Mouse (Mus musculus) stomach, embryonic 14.5 days (tissue): ENCODE data around the gene Pon1. TPM values are rescaled to one million over a fixed set of nuclear protein-coding genes. Genes with fewer than 3 reads are reported as not detected.

Source experiments
- ATAC-seq: fragments of 200-750 bp; cut with Nextera tagmentation; 2 replicates; pipeline ENCODE4 v1.8.0; 2017; ENCODE audit warnings: low read depth, moderate TSS enrichment; ENCODE audit not compliant: insufficient number of reproducible peaks, insufficient read depth, low FRiP score
- H3K27ac ChIP-seq: fragments of 300-500 bp; sonication (generic); 2 replicates; pipeline ENCODE4 v1.5.1; 2014; ENCODE audit warnings: mild to moderate bottlenecking, low read length, moderate library complexity, mixed read lengths
- H3K27me3 ChIP-seq: fragments of 300-500 bp; sonication (generic); 2 replicates; pipeline ENCODE4 v1.6.1; 2014; ENCODE audit warnings: low read length, control low read depth, mixed read lengths; ENCODE audit not compliant: control insufficient read depth, insufficient read depth
- H3K36me3 ChIP-seq: fragments of 300-500 bp; sonication (generic); 2 replicates; pipeline ENCODE4 v1.6.1; 2014; ENCODE audit warnings: mild to moderate bottlenecking, control low read depth, low read length, moderate library complexity, mixed read lengths; ENCODE audit not compliant: control insufficient read depth, insufficient read depth
- H3K4me1 ChIP-seq: fragments of 300-500 bp; sonication (generic); 2 replicates; pipeline ENCODE4 v1.6.1; 2014; ENCODE audit warnings: low read length, control low read depth, mixed read lengths; ENCODE audit not compliant: control insufficient read depth, insufficient read depth
- H3K4me2 ChIP-seq: fragments of 300-500 bp; sonication (generic); replicated peaks from 2 replicates; pipeline ENCODE4 v1.6.1; 2014; ENCODE audit warnings: low read depth, low read length, control low read depth
- H3K4me3 ChIP-seq: fragments of 300-500 bp; sonication (generic); 2 replicates; pipeline ENCODE4 v1.5.1; 2014; ENCODE audit warnings: low read depth, low read length, control low read depth
- H3K9ac ChIP-seq: fragments of 300-500 bp; sonication (generic); replicated peaks from 2 replicates; pipeline ENCODE4 v1.6.1; 2014; ENCODE audit warnings: low read depth, mild to moderate bottlenecking, control low read depth, low read length, moderate library complexity, mixed read lengths
- H3K9me3 ChIP-seq: fragments of 300-500 bp; sonication (generic); 2 replicates; pipeline ENCODE4 v1.6.1; 2016; ENCODE audit warnings: low read depth, low read length, control low read depth; ENCODE audit not compliant: control insufficient read depth
- WGBS: fragments of 180-500 bp; shearing (Covaris S2); extraction: QIAGEN DNeasy Blood & Tissue Kit; methylation state at CpG from one replicate; pipeline ENCODE4 v1.1.7; 2014; 5-methylcytosine and 5-hydroxymethylcytosine counted together
- polyA plus RNA-seq: library from polyadenylated mRNA; unstranded; fragments of >200 nt; fragmentation: Nextera tagmentation; extraction: Ambion mirVana; gene quantifications from 2 replicates; pipeline ENCODE4 v1.2.1, GENCODE M21; 2014

Pon1 gene
- polyA plus RNA-seq, 1 experiment from 2014 or later: not detected

- WGBS: 74% methylated on average over 4 of the region's 4 CpGs
- Histone ChIP-seq H3K4me2 (no peak overlapping the region), H3K4me1 (no peaks in the 10 kb centered on the region), H3K4me3 (no peak overlapping the region), H3K27me3 (no peaks in the 10 kb centered on the region), H3K36me3 (no peaks in the 10 kb centered on the region), H3K9me3 (no peaks in the 10 kb centered on the region), H3K9ac (no peak overlapping the region), H3K27ac (no peak overlapping the region)
- ATAC-seq: no peak
Measured at GRCm38 (mm10) chr6:5171418-5171817, 22.3 kb downstream of the Pon1 start.

GRCm38 (mm10) chr6:5168158-5168557, 25.6 kb downstream of the Pon1 start:
- ATAC-seq: no peak
- no peak overlapping the region for H3K27ac ChIP-seq
- WGBS: 91% methylated on average over 9 of the region's 9 CpGs
- no peaks in the 10 kb centered on the region for H3K9me3 ChIP-seq
- H3K4me2 ChIP-seq: no peak overlapping the region
- H3K4me1 ChIP-seq: no peaks in the 10 kb centered on the region
- no peak overlapping the region for H3K4me3 ChIP-seq
- no peak overlapping the region for H3K9ac ChIP-seq
- H3K36me3 ChIP-seq: no peaks in the 10 kb centered on the region
- H3K27me3 ChIP-seq: no peaks in the 10 kb centered on the region

GRCm38 (mm10) chr6:5167051-5167677, 26.6 kb downstream of the Pon1 start:
- no peak overlapping the region for H3K4me3 ChIP-seq
- no peaks in the 10 kb centered on the region for H3K36me3 ChIP-seq
- no peak overlapping the region for H3K4me2 ChIP-seq
- no peaks in the 10 kb centered on the region for H3K4me1 ChIP-seq
- WGBS: 53% methylated on average over 14 of the region's 14 CpGs
- no peaks in the 10 kb centered on the region for H3K9me3 ChIP-seq
- no peak for ATAC-seq
- no peak overlapping the region for H3K27ac ChIP-seq
- H3K27me3 ChIP-seq: no peaks in the 10 kb centered on the region
- no peak overlapping the region for H3K9ac ChIP-seq

GRCm38 (mm10) chr6:5164855-5165254, 28.9 kb downstream of the Pon1 start:
- no peaks in the 10 kb centered on the region for H3K9me3 ChIP-seq

GRCm38 (mm10) chr6:5163507-5164144, 30.1 kb downstream of the Pon1 start:
- 96% methylated on average over 14 of the region's 14 CpGs for WGBS
- Histone ChIP-seq H3K4me3 (no peak overlapping the region), H3K27me3 (no peaks in the 10 kb centered on the region), H3K4me1 (0 out of 2 replicates have a peak, but pooled peaks cover 4% of the 10 kb centered on the region), H3K4me2 (no peak overlapping the region), H3K27ac (no peak overlapping the region), H3K9ac (no peak overlapping the region), H3K36me3 (no peaks in the 10 kb centered on the region; the same call in 1 of the 2 replicates), H3K9me3 (no peaks in the 10 kb centered on the region)
- ATAC-seq: no peak

More at GRCm38 (mm10) chr6:5164855-5165254, 28.9 kb downstream of the Pon1 start:
- H3K36me3 ChIP-seq: no peaks in the 10 kb centered on the region; the same call in 1 of the 2 replicates
- no peak overlapping the region for H3K4me3 ChIP-seq
- no peak for ATAC-seq
- H3K27ac ChIP-seq: no peak overlapping the region
- 0 out of 2 replicates have a peak, but pooled peaks cover 4% of the 10 kb centered on the region for H3K4me1 ChIP-seq
- H3K27me3 ChIP-seq: no peaks in the 10 kb centered on the region
- no peak overlapping the region for H3K9ac ChIP-seq
- no peak overlapping the region for H3K4me2 ChIP-seq
- WGBS: 75% methylated on average over 9 of the region's 9 CpGs

GRCm38 (mm10) chr6:5162052-5162451, 31.7 kb downstream of the Pon1 start:
- Histone ChIP-seq H3K9ac (no peak overlapping the region), H3K4me1 (0 out of 2 replicates have a peak, but pooled peaks cover 4% of the 10 kb centered on the region), H3K4me2 (no peak overlapping the region), H3K4me3 (no peak overlapping the region), H3K9me3 (no peaks in the 10 kb centered on the region), H3K27me3 (no peaks in the 10 kb centered on the region), H3K36me3 (no peaks in the 10 kb centered on the region; the same call in 1 of the 2 replicates), H3K27ac (no peak overlapping the region)
- no peak for ATAC-seq
- 61% methylated on average over 6 of the region's 6 CpGs for WGBS

- H3K36me3 ChIP-seq: no peaks in the 10 kb centered on the region; the same call in 1 of the 2 replicates
- ATAC-seq: no peak
- 85% methylated on average over 7 of the region's 7 CpGs for WGBS
Measured at GRCm38 (mm10) chr6:5159385-5159791, 34.4 kb downstream of the Pon1 start.

GRCm38 (mm10) chr6:5156541-5157425, 37.0 kb downstream of the Pon1 start:
- H3K27ac ChIP-seq: no peak overlapping the region
- 0 out of 2 replicates have a peak, but pooled peaks cover 4% of the 10 kb centered on the region for H3K4me1 ChIP-seq
- ATAC-seq: no peak
- no peaks in the 10 kb centered on the region for H3K27me3 ChIP-seq
- no peaks in the 10 kb centered on the region; the same call in 1 of the 2 replicates for H3K36me3 ChIP-seq
- WGBS: 82% methylated on average over 6 of the region's 6 CpGs
- H3K9me3 ChIP-seq: no peaks in the 10 kb centered on the region
- no peak overlapping the region for H3K4me2 ChIP-seq
- H3K9ac ChIP-seq: no peak overlapping the region
- no peak overlapping the region for H3K4me3 ChIP-seq

More at GRCm38 (mm10) chr6:5159385-5159791, 34.4 kb downstream of the Pon1 start:
- Histone ChIP-seq H3K4me2 (no peak overlapping the region), H3K9ac (no peak overlapping the region), H3K27ac (no peak overlapping the region), H3K27me3 (no peaks in the 10 kb centered on the region), H3K4me1 (0 out of 2 replicates have a peak, but pooled peaks cover 4% of the 10 kb centered on the region), H3K4me3 (no peak overlapping the region), H3K9me3 (no peaks in the 10 kb centered on the region)
